Mouse (Mus musculus) stomach, postnatal 0 days (tissue): ENCODE measurements around the gene D630023F18Rik. TPM values are rescaled to one million over a fixed set of nuclear protein-coding genes. Genes with fewer than 3 reads are reported as not detected.

Experiments used
- ATAC-seq: fragments of 200-750 bp; cut with Nextera tagmentation; 2 replicates; pipeline ENCODE4 v1.8.0; 2017; ENCODE audit not compliant: low FRiP score, low TSS enrichment
- DNase-seq: peaks from one replicate; pipeline ENCODE4 v3.0.0-alpha.2; 2016; ENCODE audit warnings: low spot score
- H3K27ac ChIP-seq: fragments of 300-500 bp; sonication (generic); replicated peaks from 2 replicates; pipeline ENCODE4 v1.5.1; 2014; ENCODE audit warnings: mild to moderate bottlenecking, control low read depth
- H3K27me3 ChIP-seq: fragments of 300-500 bp; sonication (generic); 2 replicates; pipeline ENCODE4 v1.6.1; 2014; ENCODE audit warnings: low read length; ENCODE audit not compliant: control insufficient read depth, insufficient read depth
- H3K36me3 ChIP-seq: fragments of 300-500 bp; sonication (generic); 2 replicates; pipeline ENCODE4 v1.6.1; 2014; ENCODE audit warnings: low read length, mixed read lengths; ENCODE audit not compliant: control insufficient read depth, insufficient read depth
- H3K4me1 ChIP-seq: fragments of 300-500 bp; sonication (generic); replicated peaks from 2 replicates; pipeline ENCODE4 v1.6.1; 2014; ENCODE audit warnings: antibody characterized with exemption; ENCODE audit not compliant: control insufficient read depth, insufficient read depth
- H3K4me2 ChIP-seq: fragments of 300-500 bp; sonication (generic); replicated peaks from 2 replicates; pipeline ENCODE4 v1.6.1; 2014; ENCODE audit warnings: low read depth, mild to moderate bottlenecking, control low read depth, moderate library complexity
- H3K4me3 ChIP-seq: fragments of 300-500 bp; sonication (generic); 2 replicates; pipeline ENCODE4 v1.5.1; 2014; ENCODE audit warnings: low read depth, low read length, control low read depth
- H3K9ac ChIP-seq: fragments of 300-500 bp; sonication (generic); 2 replicates; pipeline ENCODE4 v1.6.1; 2014; ENCODE audit warnings: mild to moderate bottlenecking, low read length, control low read depth, mixed read lengths
- H3K9me3 ChIP-seq: fragments of 300-500 bp; sonication (generic); 2 replicates; pipeline ENCODE4 v1.6.1; 2016; ENCODE audit warnings: low read length; ENCODE audit not compliant: control insufficient read depth
- CTCF ChIP-seq: IDR thresholded peaks from 2 replicates; pipeline ENCODE4 v1.5.1; 2016; ENCODE audit warnings: antibody characterized with exemption, low read depth, mild to moderate bottlenecking, moderate library complexity
- EP300 ChIP-seq: optimal IDR thresholded peaks from 2 replicates; pipeline ENCODE3; 2016; ENCODE audit warnings: antibody characterized with exemption
- WGBS: fragments of 180-500 bp; shearing (Covaris S2); extraction: QIAGEN DNeasy Blood & Tissue Kit; methylation state at CpG from one replicate; pipeline ENCODE4 v1.1.7; 2014; 5-methylcytosine and 5-hydroxymethylcytosine counted together
- polyA plus RNA-seq: library from polyadenylated mRNA; unstranded; fragments of >200 nt; fragmentation: Nextera tagmentation; extraction: Ambion mirVana; gene quantifications from 2 replicates; pipeline ENCODE4 v1.2.1, GENCODE M21; 2015

The D630023F18Rik gene
- polyA plus RNA-seq, 1 experiment from 2014 or later = 0.27 TPM

GRCm38 (mm10) chr1:65063352-65063751, 59.7 kb downstream of the D630023F18Rik start, which contains the start of gene Crygd:
TSS of gene Crygd (minus strand) at chr1:65063452.
- H3K4me2 ChIP-seq = no peak within 1 kb of the TSS
- H3K4me3 ChIP-seq = no peak within 1 kb of the TSS
- no peak within 1 kb of the TSS for H3K9ac ChIP-seq
- H3K27ac ChIP-seq = no peak within 1 kb of the TSS
- TF ChIP-seq EP300 (no peak), CTCF (no peak)
- WGBS = 88% methylated on average over 8 of the region's 8 CpGs
- no peak for DNase-seq
- no peak for ATAC-seq
- no peaks in the 10 kb centered on the region for H3K9me3 ChIP-seq
- H3K4me1 ChIP-seq = no peaks in the 10 kb centered on the region
- H3K27me3 ChIP-seq = no peaks in the 10 kb centered on the region
- no peaks in the 10 kb centered on the region for H3K36me3 ChIP-seq

Other genes with a start within 250 kb of the D630023F18Rik start
- gene Plekhm3, start 166.4 kb downstream of the D630023F18Rik start, polyA plus RNA-seq = 2.2 and 2.3 TPM in 2 replicates
- gene Akr1cl, start 90.5 kb downstream of the D630023F18Rik start, polyA plus RNA-seq = 0.17 TPM in 1 of 2 replicates, not detected in the other
- gene Cryge, start 72.1 kb downstream of the D630023F18Rik start, polyA plus RNA-seq = not detected in 2 replicates
- not detected in 2 replicates for gene Crygd, start 59.8 kb downstream of the D630023F18Rik start, polyA plus RNA-seq
- not detected in 2 replicates for gene Crygc, start 49.5 kb downstream of the D630023F18Rik start, polyA plus RNA-seq
- gene Crygb, start 40.9 kb downstream of the D630023F18Rik start, polyA plus RNA-seq = not detected in 2 replicates
- gene Cryga, start 19.8 kb downstream of the D630023F18Rik start, polyA plus RNA-seq = not detected in 2 replicates
- not detected in 2 replicates for gene Gm28845, start 3.7 kb downstream of the D630023F18Rik start, polyA plus RNA-seq
- gene Idh1, start 63.3 kb upstream of the D630023F18Rik start, polyA plus RNA-seq = 162 and 177 TPM in 2 replicates
- 3.9 and 4.4 TPM in 2 replicates for gene Pikfyve, start 63.5 kb upstream of the D630023F18Rik start, polyA plus RNA-seq
- gene Pth2r, start 158.8 kb upstream of the D630023F18Rik start, polyA plus RNA-seq = not detected in 2 replicates